Comparison of ENCODE assay signal across 8 mouse cellular contexts in the genomic region with DNA sequence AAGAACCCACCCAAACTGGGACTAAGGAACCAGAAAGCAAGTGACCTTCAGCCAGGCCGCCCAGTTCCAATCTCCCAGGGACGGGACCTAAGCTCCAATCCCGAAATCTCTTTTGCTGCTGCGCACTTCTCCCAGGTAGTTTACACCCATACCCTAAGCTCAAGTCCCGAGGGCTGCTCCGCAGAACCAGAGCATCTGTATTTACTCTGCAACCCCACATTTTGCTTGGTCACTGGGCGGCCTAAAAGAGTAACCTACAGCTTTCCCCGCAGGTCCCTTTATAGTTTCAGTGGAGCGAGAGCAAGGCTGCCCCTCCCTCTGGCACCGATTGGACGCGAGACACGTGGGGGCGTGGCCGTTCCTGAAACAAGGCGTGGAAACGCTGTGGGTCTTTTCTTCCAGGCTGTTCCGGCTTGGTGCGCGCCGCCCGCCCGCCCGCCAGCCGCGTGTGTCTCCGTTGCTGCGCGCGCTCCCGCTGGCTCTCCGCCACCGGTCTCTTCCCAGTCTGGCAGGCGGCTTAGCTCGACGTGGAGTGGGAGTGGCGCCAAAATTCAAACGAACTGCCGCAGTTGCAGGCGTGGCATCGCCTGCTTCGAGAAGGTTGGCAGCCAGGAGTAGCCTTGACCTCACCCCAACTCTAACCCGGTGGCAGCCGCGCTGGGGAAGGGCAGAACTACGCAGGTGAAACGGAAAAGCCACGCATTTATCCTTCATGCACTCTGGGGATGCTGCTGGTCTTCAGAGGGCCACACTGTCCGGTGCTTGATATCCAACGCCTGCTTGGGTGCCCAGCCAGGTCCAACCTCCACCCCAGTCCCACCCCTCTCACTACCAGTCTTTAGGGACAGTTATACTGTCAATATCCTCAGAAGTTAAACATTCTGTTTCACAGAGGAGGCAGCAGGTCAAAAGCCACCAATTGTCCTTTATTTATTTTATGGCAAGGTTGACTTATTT. TPM values are rescaled to one million over a fixed set of nuclear protein-coding genes. Genes with fewer than 3 reads are reported as not detected.
A peak's percentile ranks its signal among the peaks of the same experiment; 100 is the strongest.
DNase-seq lines count a peak whose midpoint lies in the region; ATAC-seq lines count a peak whose summit lies in the region.
"Not testable (repeated sequence)": the region's sequence is repeated elsewhere in the genome, so short reads cannot be mapped to it uniquely, and the experiment has no call there.

No protein-coding gene starts in this region.

- not testable (repeated sequence) for H3K9me3 ChIP-seq in forebrain, embryonic 11.5 days (ENCODE audit: control insufficient read depth, low read length); heart, embryonic 16.5 days (replicated peaks; ENCODE audit: control insufficient read depth, low read length); liver, embryonic 15.5 days (replicated peaks); neural tube, embryonic 12.5 days

- H3K27ac ChIP-seq in forebrain, embryonic 11.5 days (ENCODE audit: low read depth, low read length); liver, embryonic 15.5 days (replicated peaks); neural tube, embryonic 12.5 days: not testable (repeated sequence)
- peak overlapping the region; percentile 75 for H3K27ac ChIP-seq in heart, embryonic 16.5 days (ENCODE audit: low read length)

- peak overlapping the region; percentile 47 for H3K4me2 ChIP-seq in forebrain, embryonic 11.5 days (ENCODE audit: low read depth, low read length, severe bottlenecking)
- H3K4me2 ChIP-seq in heart, embryonic 16.5 days (ENCODE audit: low read depth, low read length), result peak overlapping the region; percentile 66
- H3K4me2 ChIP-seq in liver, embryonic 15.5 days, result peak overlapping the region; percentile 72
- peak overlapping the region; percentile 55 for H3K4me2 ChIP-seq in neural tube, embryonic 12.5 days (replicated peaks)

- not testable (repeated sequence) for H3K4me1 ChIP-seq in forebrain, embryonic 11.5 days (replicated peaks; ENCODE audit: control insufficient read depth, insufficient read depth, low read length); heart, embryonic 16.5 days (ENCODE audit: control insufficient read depth, insufficient read depth, low read length); liver, embryonic 15.5 days (replicated peaks); neural tube, embryonic 12.5 days

- H3K4me3 ChIP-seq in forebrain, embryonic 11.5 days (ENCODE audit: low read depth, low read length), result peak overlapping the region; percentile 24; the same call in 1 of the 2 replicates
- H3K4me3 ChIP-seq in heart, embryonic 16.5 days (ENCODE audit: low read length), result peak overlapping the region; percentile 51
- peak overlapping the region; percentile 50 for H3K4me3 ChIP-seq in liver, embryonic 15.5 days (replicated peaks)
- H3K4me3 ChIP-seq in neural tube, embryonic 12.5 days, result peak overlapping the region; percentile 33

- H3K27me3 ChIP-seq in forebrain, embryonic 11.5 days (ENCODE audit: control insufficient read depth, insufficient read depth, low read length); heart, embryonic 16.5 days (ENCODE audit: control insufficient read depth, insufficient read depth, low read length); liver, embryonic 15.5 days; neural tube, embryonic 12.5 days (replicated peaks): not testable (repeated sequence)

- WGBS in forebrain, embryonic 11.5 days, result 2% methylated on average over 46 of the region's 50 CpGs
- 1% methylated on average over 46 of the region's 50 CpGs for WGBS in heart, embryonic 16.5 days
- 2% methylated on average over 44 of the region's 50 CpGs for WGBS in liver, embryonic 15.5 days (ENCODE audit: insufficient replicate concordance)
- WGBS in neural tube, embryonic 12.5 days, result 2% methylated on average over 49 of the region's 50 CpGs

- DNase-seq in c-Kit-negative CD71-positive TER-119-positive erythroid progenitor cells, embryonic 14.5 days (ENCODE audit: low read depth, low spot score), result peak; percentile 53
- peak; percentile 95 for DNase-seq in forebrain, embryonic 11.5 days (ENCODE audit: low spot score)
- DNase-seq in kidney, postnatal 36 days, result peak; percentile 100
- DNase-seq in telencephalon, adult 2 months (ENCODE audit: low read depth, low spot score), result peak; percentile 58

- not testable (repeated sequence) for H3K9ac ChIP-seq in forebrain, embryonic 11.5 days (ENCODE audit: low read length); liver, embryonic 15.5 days; neural tube, embryonic 12.5 days
- peak overlapping the region; percentile 62 for H3K9ac ChIP-seq in heart, embryonic 16.5 days (ENCODE audit: low read length)

- ATAC-seq in CD4-positive, CD25-positive, alpha-beta regulatory T cell, adult 4 months, result peak; percentile 99
- peak; percentile 100 for ATAC-seq in forebrain, embryonic 11.5 days (replicated peaks; ENCODE audit: low FRiP score)
- ATAC-seq in heart, embryonic 16.5 days (replicated peaks; ENCODE audit: extremely low read depth, insufficient read depth, low FRiP score), result peak; percentile 99
- ATAC-seq in liver, embryonic 15.5 days (ENCODE audit: insufficient read depth), result peak; percentile 96
- ATAC-seq in neural tube, embryonic 12.5 days (ENCODE audit: low FRiP score, low read depth), result peak; percentile 97

- H3K36me3 ChIP-seq in forebrain, embryonic 11.5 days (ENCODE audit: control insufficient read depth, insufficient read depth, low read length); heart, embryonic 16.5 days (ENCODE audit: control insufficient read depth, insufficient read depth); liver, embryonic 15.5 days (replicated peaks); neural tube, embryonic 12.5 days: not testable (repeated sequence)

RNA-seq across cellular contexts. Expression of gene Trim43a, which starts 18.8 kb away (rescaled TPM):
- not detected for polyA plus RNA-seq in CD4-positive, CD25-positive, alpha-beta regulatory T cell, adult 4 months (2017; shearing (Covaris generic))
- polyA plus RNA-seq in forebrain, embryonic 11.5 days (2014; fragmentation: Nextera tagmentation; extraction: Ambion mirVana), result not detected in 2 replicates
- 0.14 and 0.37 TPM in 2 replicates for polyA plus RNA-seq in heart, embryonic 16.5 days (2015; fragmentation: Nextera tagmentation; extraction: Ambion mirVana)
- not detected in 2 replicates for polyA plus RNA-seq in liver, embryonic 15.5 days (2015; fragmentation: Nextera tagmentation; extraction: Ambion mirVana)
- 0.15 TPM in 1 of 2 replicates, not detected in the other for polyA plus RNA-seq in neural tube, embryonic 12.5 days (2016; fragmentation: Nextera tagmentation; extraction: Ambion mirVana)

RNA-seq across cellular contexts. Expression of gene Zfp949, which starts 51.7 kb away (rescaled TPM):
- polyA plus RNA-seq in CD4-positive, CD25-positive, alpha-beta regulatory T cell, adult 4 months (2017; shearing (Covaris generic)), result 10 to 100 TPM; 15.4 to 16.7 TPM
- 7.8 and 10.1 TPM in 2 replicates for polyA plus RNA-seq in forebrain, embryonic 11.5 days (2014; fragmentation: Nextera tagmentation; extraction: Ambion mirVana)
- 8.3 and 8.9 TPM in 2 replicates for polyA plus RNA-seq in heart, embryonic 16.5 days (2015; fragmentation: Nextera tagmentation; extraction: Ambion mirVana)
- 6.4 and 7.9 TPM in 2 replicates for polyA plus RNA-seq in liver, embryonic 15.5 days (2015; fragmentation: Nextera tagmentation; extraction: Ambion mirVana)
- polyA plus RNA-seq in neural tube, embryonic 12.5 days (2016; fragmentation: Nextera tagmentation; extraction: Ambion mirVana), result 13.8 and 14.7 TPM in 2 replicates
